Mouse (Mus musculus): ENCODE measurements around the gene Safb2. TPM values are rescaled to one million over a fixed set of nuclear protein-coding genes. Genes with fewer than 3 reads are reported as not detected.

Gene Safb2
- 536 to 604 TPM (median 575 TPM) in 4 replicates for total RNA-seq (2023; ENCODE audit: inconsistent age)

GRCm38 (mm10) chr17:56584257-56585130 lies at the start of gene Safb2, which contains the start of gene Safb:
Gene Safb2, minus strand, starts transcription at chr17:56584585.
Gene Safb, plus strand, starts transcription at chr17:56584825.

GRCm38 (mm10) chr17:56627530-56628277 lies 43.3 kb upstream of the Safb2 start, which contains the start of gene Catsperd:
Gene Catsperd, plus strand, starts transcription at chr17:56628143.

GRCm38 (mm10) chr17:56626754-56627470 lies 42.5 kb upstream of the Safb2 start, which contains the start of gene Lonp1:
Gene Lonp1, minus strand, starts transcription at chr17:56626887.

GRCm38 (mm10) chr17:56613236-56613844 lies 29.0 kb upstream of the Safb2 start, which contains the start of gene Rpl36:
Gene Rpl36, plus strand, starts transcription at chr17:56613416.

GRCm38 (mm10) chr17:56609452-56610171 lies 25.2 kb upstream of the Safb2 start, which contains the start of gene 2410015M20Rik:
Gene 2410015M20Rik, minus strand, starts transcription at chr17:56609771.

GRCm38 (mm10) chr17:56554122-56554551 lies 30.2 kb downstream of the Safb2 start, which contains the start of gene Gm20219:
Gene Gm20219, minus strand, starts transcription at chr17:56554387.

GRCm38 (mm10) chr17:56512310-56512709 lies 72.1 kb downstream of the Safb2 start, which contains the start of gene Znrf4:
Gene Znrf4, minus strand, starts transcription at chr17:56512431.

Other genes starting within 250 kb of the Safb2 start
- 15.5 to 29.4 TPM (median 18.4 TPM) in 4 replicates for gene Ptprs, start 108.1 kb downstream of the Safb2 start, total RNA-seq (2023; ENCODE audit: inconsistent age)
- gene Znrf4, start 72.2 kb downstream of the Safb2 start, total RNA-seq (2023; ENCODE audit: inconsistent age) = not detected in 4 replicates
- gene Gm20219, start 30.2 kb downstream of the Safb2 start, total RNA-seq (2023; ENCODE audit: inconsistent age) = 9.3 to 13.0 TPM (median 12.5 TPM) in 4 replicates
- 297 to 331 TPM (median 301 TPM) in 4 replicates for gene Safb, start 240 bp upstream of the Safb2 start, total RNA-seq (2023; ENCODE audit: inconsistent age)
- 84.7 to 87.7 TPM (median 86.4 TPM) in 4 replicates for gene 2410015M20Rik, start 25.2 kb upstream of the Safb2 start, total RNA-seq (2023; ENCODE audit: inconsistent age)
- gene Rpl36, start 28.8 kb upstream of the Safb2 start, total RNA-seq (2023; ENCODE audit: inconsistent age) = 1,456 to 1,526 TPM (median 1,498 TPM) in 4 replicates
- gene Lonp1, start 42.3 kb upstream of the Safb2 start, total RNA-seq (2023; ENCODE audit: inconsistent age) = 58.0 to 61.7 TPM (median 59.7 TPM) in 4 replicates
- gene Catsperd, start 43.6 kb upstream of the Safb2 start, total RNA-seq (2023; ENCODE audit: inconsistent age) = not detected in 4 replicates
- gene Ranbp3, start 88.7 kb upstream of the Safb2 start, total RNA-seq (2023; ENCODE audit: inconsistent age) = 94.6 to 110 TPM (median 99.9 TPM) in 4 replicates
- 56.7 to 70.9 TPM (median 65.4 TPM) in 4 replicates for gene Ndufa11, start 133.2 kb upstream of the Safb2 start, total RNA-seq (2023; ENCODE audit: inconsistent age)
- gene Vmac, start 133.4 kb upstream of the Safb2 start, total RNA-seq (2023; ENCODE audit: inconsistent age) = 10.8 to 21.5 TPM (median 16.6 TPM) in 4 replicates
- not detected in 4 replicates for gene Nrtn, start 172.9 kb upstream of the Safb2 start, total RNA-seq (2023; ENCODE audit: inconsistent age)
- gene Dus3l, start 180.2 kb upstream of the Safb2 start, total RNA-seq (2023; ENCODE audit: inconsistent age) = 76.9 to 84.0 TPM (median 81.5 TPM) in 4 replicates
- gene Prr22, start 185.7 kb upstream of the Safb2 start, total RNA-seq (2023; ENCODE audit: inconsistent age) = 0.35 to 1.5 TPM (median 1.3 TPM) in 4 replicates
- 11.4 to 13.3 TPM (median 11.9 TPM) in 4 replicates for gene Rfx2, start 246.4 kb upstream of the Safb2 start, total RNA-seq (2023; ENCODE audit: inconsistent age)

Measured in B cell, adult (primary cell).